Mouse (Mus musculus) hindbrain, embryonic 11.5 days (tissue): ENCODE results near the gene Gm6034. TPM values are rescaled to one million over a fixed set of nuclear protein-coding genes. Genes with fewer than 3 reads are reported as not detected.
"Not testable (repeated sequence)": the region's sequence is repeated elsewhere in the genome, so short reads cannot be mapped to it uniquely, and the experiment has no call there.

ENCODE experiments used
- ATAC-seq: fragments of 200-750 bp; cut with Nextera tagmentation; 2 replicates; pipeline ENCODE4 v1.8.0; 2017; ENCODE audit warnings: mild to moderate bottlenecking, moderate TSS enrichment, moderate library complexity; ENCODE audit not compliant: low FRiP score
- DNase-seq: peaks from one replicate; pipeline ENCODE4 v3.0.0-alpha.2; 2015; ENCODE audit warnings: low spot score
- H3K27ac ChIP-seq: fragments of 300-500 bp; sonication (generic); 2 replicates; pipeline ENCODE4 v1.5.1; 2014; ENCODE audit warnings: mild to moderate bottlenecking, low read depth, low read length
- H3K27me3 ChIP-seq: fragments of 300-500 bp; sonication (generic); 2 replicates; pipeline ENCODE4 v1.6.1; 2014; ENCODE audit warnings: mild to moderate bottlenecking, low read length, moderate library complexity, mixed read lengths; ENCODE audit not compliant: control insufficient read depth, insufficient read depth
- H3K36me3 ChIP-seq: fragments of 300-500 bp; sonication (generic); 2 replicates; pipeline ENCODE4 v1.6.1; 2014; ENCODE audit warnings: mild to moderate bottlenecking, low read length, moderate library complexity, mixed read lengths; ENCODE audit not compliant: control insufficient read depth, insufficient read depth
- H3K4me1 ChIP-seq: fragments of 300-500 bp; sonication (generic); replicated peaks from 2 replicates; pipeline ENCODE4 v1.6.1; 2014; ENCODE audit warnings: low read length, mixed read lengths; ENCODE audit not compliant: control insufficient read depth, insufficient read depth
- H3K4me2 ChIP-seq: fragments of 300-500 bp; sonication (generic); replicated peaks from 2 replicates; pipeline ENCODE4 v1.6.1; 2014; ENCODE audit warnings: mild to moderate bottlenecking, low read depth, low read length
- H3K4me3 ChIP-seq: fragments of 300-500 bp; sonication (generic); 2 replicates; pipeline ENCODE4 v1.5.1; 2014; ENCODE audit warnings: low read depth, low read length
- H3K9ac ChIP-seq: fragments of 300-500 bp; sonication (generic); 2 replicates; pipeline ENCODE4 v1.6.1; 2014; ENCODE audit warnings: low read depth, low read length
- H3K9me3 ChIP-seq: fragments of 300-500 bp; sonication (generic); 2 replicates; pipeline ENCODE4 v1.6.1; 2016; ENCODE audit warnings: low read length; ENCODE audit not compliant: control insufficient read depth
- WGBS: fragments of 180-500 bp; shearing (Covaris S2); extraction: QIAGEN DNeasy Blood & Tissue Kit; methylation state at CpG from one replicate; pipeline ENCODE4 v1.1.7; 2014; 5-methylcytosine and 5-hydroxymethylcytosine counted together
- polyA plus RNA-seq: library from polyadenylated mRNA; unstranded; fragments of >200 nt; fragmentation: Nextera tagmentation; extraction: Ambion mirVana; gene quantifications from 2 replicates; pipeline ENCODE4 v1.2.1, GENCODE M21; 2014

The Gm6034 gene
- not detected in 2 replicates for polyA plus RNA-seq

DNA sequence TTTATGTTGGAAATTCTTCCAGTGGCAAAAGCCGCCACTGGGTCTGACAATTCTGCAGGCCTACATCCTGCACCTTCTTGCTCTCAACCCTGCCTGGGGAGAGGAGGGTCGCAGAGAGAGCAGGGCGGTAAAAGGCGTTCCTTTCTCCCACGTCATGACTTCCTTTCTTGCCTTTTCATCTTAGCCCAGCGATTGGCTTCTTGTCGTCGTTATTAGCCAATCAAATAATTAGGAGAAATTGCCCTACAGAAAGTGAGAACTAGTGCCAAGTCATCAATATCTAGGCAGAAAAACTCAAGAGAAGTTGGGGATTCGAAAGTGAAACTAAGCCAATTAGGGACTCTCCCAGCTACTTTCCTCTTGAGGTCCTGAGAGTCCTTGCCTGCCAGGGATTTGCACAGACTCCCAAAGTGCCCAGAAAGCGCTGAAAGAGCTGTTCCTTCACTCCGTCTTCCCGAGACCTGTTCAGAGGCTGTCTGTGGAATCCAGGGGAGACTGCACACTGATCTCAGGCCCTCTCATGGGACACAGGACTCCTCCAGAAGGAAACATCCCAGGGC, at the start of gene Gm6034, which contains the start of gene H2-T22:
TSS of gene Gm6034 (plus strand) at position 352 of the 560 bp plus-strand sequence.
TSS of gene H2-T22 (minus strand) at position 138 of the 560 bp plus-strand sequence.
- not testable (repeated sequence) for H3K36me3 ChIP-seq, H3K27ac ChIP-seq, H3K9me3 ChIP-seq, H3K4me1 ChIP-seq, H3K27me3 ChIP-seq
- Histone ChIP-seq H3K4me3 (peak within 1 kb of the TSS; percentile 25), H3K9ac (0 out of 2 replicates have a peak within 1 kb of the TSS, but pooled peaks have one; percentile 15), H3K4me2 (peak within 1 kb of the TSS; percentile 65)
- ATAC-seq = peak; percentile 94
- DNase-seq = peak; percentile 70
- WGBS = under 1% methylated on average over 12 of the region's 12 CpGs

DNA sequence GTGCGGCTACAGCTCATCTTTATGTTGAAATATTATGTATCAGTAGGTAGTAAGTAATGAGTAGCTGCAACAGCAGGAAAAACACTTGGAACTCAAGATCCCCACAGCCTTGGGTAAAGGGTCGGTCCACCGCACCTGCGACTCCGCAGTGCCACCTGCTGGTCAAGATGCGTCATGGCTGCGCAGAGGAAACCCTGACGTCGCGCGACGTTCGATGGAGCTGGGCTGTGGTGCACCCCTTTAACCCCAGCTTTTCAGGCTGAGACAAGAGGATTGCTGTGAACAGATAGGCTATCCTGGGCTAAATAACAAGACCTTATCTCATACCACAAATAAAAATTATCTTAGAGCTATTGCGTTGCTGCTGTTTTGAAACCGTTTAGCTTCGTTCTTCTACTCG, 49.1 kb upstream of the Gm6034 start:
- Histone ChIP-seq H3K27me3 (no peaks in the 10 kb centered on the region), H3K9ac (no peak overlapping the region), H3K4me3 (peak overlapping the region; percentile 44; the same call in 1 of the 2 replicates), H3K4me1 (no peaks in the 10 kb centered on the region; the same call in 1 of the 2 replicates), H3K27ac (no peak overlapping the region), H3K4me2 (no peak overlapping the region), H3K36me3 (no peaks in the 10 kb centered on the region), H3K9me3 (no peaks in the 10 kb centered on the region)
- ATAC-seq (peak; percentile 76), DNase-seq (peak; percentile 93)
- 8% methylated on average over 17 of the region's 17 CpGs for WGBS

DNA sequence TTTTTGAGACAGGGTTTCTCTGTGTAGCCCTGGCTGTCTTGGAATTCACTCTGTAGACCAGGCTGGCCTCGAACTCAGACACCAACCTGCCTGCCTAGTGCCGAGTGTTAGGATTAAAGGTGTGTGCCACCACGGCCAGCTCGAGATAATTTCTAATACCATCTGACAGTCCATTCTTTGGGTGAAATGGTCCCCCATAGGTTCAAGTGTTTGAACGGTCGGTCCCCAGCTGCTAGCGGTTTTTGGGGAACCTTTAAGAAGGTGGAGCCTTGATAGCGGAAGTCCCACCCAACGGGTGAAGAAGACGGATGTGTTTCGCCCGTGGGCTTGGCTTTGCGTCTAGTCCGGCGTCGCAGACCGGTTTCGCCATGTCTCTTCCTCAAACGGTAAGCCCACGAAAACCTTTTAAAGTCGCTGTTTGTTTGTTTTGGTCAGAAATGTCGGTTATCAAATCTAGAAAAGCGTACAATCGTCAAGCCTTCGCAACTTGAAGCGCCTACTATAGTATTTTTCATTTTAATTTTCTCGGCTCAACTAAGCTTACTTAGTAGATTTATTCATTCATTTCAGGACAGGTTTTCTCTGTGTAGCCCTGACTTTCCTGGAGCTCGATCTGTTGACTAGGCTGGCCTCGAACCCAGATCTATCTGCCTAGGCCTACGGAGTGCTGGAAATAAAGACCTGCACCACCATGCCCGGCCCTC, 48.4 kb upstream of the Gm6034 start:
- 4% methylated on average over 31 of the region's 31 CpGs for WGBS
- DNase-seq (peak; percentile 82), ATAC-seq (peak; percentile 63)
- H3K9ac ChIP-seq = peak overlapping the region; percentile 53
- no peaks in the 10 kb centered on the region for H3K27me3 ChIP-seq
- no peak overlapping the region for H3K27ac ChIP-seq
- peak overlapping the region; percentile 44 for H3K4me3 ChIP-seq
- no peaks in the 10 kb centered on the region for H3K9me3 ChIP-seq
- H3K4me2 ChIP-seq = peak overlapping the region; percentile 42
- H3K4me1 ChIP-seq = no peaks in the 10 kb centered on the region; the same call in 1 of the 2 replicates
- H3K36me3 ChIP-seq = no peaks in the 10 kb centered on the region

DNA sequence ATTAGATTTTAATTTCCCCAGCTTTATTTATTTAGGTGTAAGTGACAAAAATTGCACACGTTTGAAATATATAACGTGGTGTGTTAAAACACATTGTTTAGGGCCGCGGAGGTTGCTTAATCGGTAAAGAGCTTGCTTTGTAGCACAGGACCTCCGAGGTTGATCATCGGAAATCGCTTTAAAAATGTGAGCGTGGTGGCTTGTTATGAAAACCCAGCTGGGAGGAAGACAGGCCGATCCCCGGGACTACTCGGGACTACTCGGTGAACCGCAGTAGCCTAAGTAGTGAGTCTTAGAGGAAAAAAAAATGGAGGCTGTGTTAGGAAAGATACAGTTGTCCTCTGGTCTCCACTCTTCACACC, 47.9 kb upstream of the Gm6034 start:
- H3K4me3 ChIP-seq = peak overlapping the region; percentile 44
- H3K27me3 ChIP-seq = no peaks in the 10 kb centered on the region
- no peak overlapping the region for H3K27ac ChIP-seq
- no peaks in the 10 kb centered on the region for H3K9me3 ChIP-seq
- ATAC-seq = no peak
- H3K9ac ChIP-seq = peak overlapping the region; percentile 53
- DNase-seq = peak; percentile 44
- H3K4me2 ChIP-seq = peak overlapping the region; percentile 42
- 1% methylated on average over 14 of the region's 14 CpGs for WGBS
- H3K36me3 ChIP-seq = no peaks in the 10 kb centered on the region
- H3K4me1 ChIP-seq = no peaks in the 10 kb centered on the region; the same call in 1 of the 2 replicates

DNA sequence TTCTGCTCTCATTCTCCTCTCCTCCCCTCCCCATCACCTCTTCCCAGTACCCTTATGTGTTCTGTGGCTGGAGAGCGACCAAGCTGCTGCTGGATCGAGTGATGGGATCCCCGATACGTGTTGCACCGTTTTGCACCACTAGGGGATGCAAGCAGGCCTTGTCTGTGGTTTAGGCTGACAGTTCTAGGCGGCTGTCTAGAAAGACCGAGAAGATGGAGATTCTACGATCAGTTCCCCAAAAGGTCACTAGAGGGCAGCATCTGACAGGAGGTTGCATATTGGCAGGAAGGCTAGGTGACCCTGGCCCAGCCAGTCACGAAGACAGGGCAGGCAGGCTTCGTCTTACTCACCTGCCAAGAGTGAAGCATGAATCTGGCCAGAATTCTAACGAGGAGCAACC, 45.8 kb upstream of the Gm6034 start:
- Histone ChIP-seq H3K36me3 (no peaks in the 10 kb centered on the region), H3K9me3 (no peaks in the 10 kb centered on the region), H3K9ac (no peak overlapping the region), H3K4me3 (no peak overlapping the region), H3K27me3 (no peaks in the 10 kb centered on the region), H3K27ac (no peak overlapping the region), H3K4me2 (no peak overlapping the region), H3K4me1 (no peaks in the 10 kb centered on the region; the same call in 1 of the 2 replicates)
- 5% methylated on average over 11 of the region's 11 CpGs for WGBS
- DNase-seq (peak; percentile 97), ATAC-seq (peak; percentile 69)

DNA sequence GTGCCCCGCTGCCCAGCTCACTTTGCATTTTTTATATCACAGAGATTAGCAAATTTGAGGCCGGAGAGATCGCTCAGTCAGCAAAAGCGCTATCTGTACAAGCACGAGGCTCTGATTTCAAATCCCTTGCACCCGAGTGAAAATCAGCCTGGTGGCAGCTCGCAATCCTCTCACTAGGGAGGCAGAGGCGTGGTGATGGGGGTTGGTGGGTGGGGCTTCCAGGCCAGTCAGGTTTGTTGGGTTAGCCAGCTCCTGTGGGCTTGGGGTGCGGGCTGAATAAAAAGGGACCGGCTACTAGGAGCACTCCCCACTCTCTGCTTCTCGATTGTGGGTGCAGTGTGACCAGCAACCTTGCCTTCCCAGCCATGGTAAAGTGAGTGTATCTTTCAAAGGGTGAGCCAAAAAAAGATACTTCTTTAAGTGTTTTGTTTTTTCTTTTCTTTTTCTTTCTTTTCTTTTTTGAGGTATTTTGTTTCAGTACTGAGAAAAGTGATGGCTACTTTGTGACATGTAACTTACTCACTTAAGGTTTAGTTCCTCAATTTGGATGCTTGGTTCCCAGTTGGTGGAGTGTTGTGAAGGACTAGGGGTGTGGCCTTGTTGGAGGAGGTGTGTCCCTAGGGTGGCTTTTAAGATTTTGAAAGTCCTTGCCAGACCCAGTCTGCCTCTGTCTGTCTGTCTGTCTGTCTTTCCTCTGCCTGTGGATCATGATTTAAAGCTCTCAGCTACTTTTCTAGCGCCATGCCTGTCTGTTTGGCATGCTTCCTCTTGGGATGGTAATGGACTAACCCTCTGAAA, 44.8 kb upstream of the Gm6034 start:
- DNase-seq (no peak), ATAC-seq (no peak)
- Histone ChIP-seq H3K4me3 (no peak overlapping the region), H3K9ac (no peak overlapping the region), H3K27ac (no peak overlapping the region), H3K9me3 (no peaks in the 10 kb centered on the region), H3K4me2 (no peak overlapping the region), H3K4me1 (no peaks in the 10 kb centered on the region; the same call in 1 of the 2 replicates), H3K36me3 (no peaks in the 10 kb centered on the region), H3K27me3 (no peaks in the 10 kb centered on the region)
- 60% methylated on average over 12 of the region's 12 CpGs for WGBS

DNA sequence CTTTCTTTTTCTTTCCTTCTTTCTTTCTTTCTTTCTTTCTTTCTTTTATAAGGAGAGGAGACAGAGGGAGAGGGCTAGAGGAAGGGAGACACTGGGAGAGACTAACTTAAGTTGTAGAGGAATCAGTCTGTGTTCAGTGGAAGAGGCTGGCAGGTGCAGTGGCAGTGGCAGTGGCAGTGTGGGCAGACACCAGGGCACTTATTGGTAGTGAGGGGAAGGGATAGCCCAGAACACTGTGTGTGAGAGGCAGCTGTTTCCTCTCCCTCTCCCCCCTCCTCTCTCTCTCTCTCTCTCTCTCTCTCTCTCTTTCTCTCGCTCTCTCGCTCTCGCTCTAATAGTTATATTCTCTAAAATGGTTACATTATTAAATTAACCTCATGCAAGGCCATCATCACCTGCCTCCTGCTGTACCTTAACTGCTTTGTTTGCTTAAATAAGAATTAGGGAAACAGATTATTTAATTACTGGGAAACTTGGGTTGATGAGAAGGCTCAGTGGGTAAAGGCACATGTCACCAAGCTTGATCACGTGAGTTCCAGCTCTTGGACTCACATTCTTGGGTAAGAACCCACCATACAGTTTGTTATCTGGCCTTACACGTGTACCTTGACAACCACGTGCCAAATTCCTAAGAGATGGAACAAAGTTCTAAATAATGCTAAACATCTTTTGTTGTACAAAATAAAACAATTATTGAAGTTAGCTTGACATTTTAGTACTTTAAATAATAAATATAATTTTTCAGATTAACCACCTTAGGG, 44.0 kb upstream of the Gm6034 start:
- Histone ChIP-seq H3K36me3 (no peaks in the 10 kb centered on the region), H3K4me2 (no peak overlapping the region), H3K9ac (no peak overlapping the region), H3K4me3 (no peak overlapping the region), H3K9me3 (no peaks in the 10 kb centered on the region), H3K27ac (no peak overlapping the region), H3K27me3 (no peaks in the 10 kb centered on the region), H3K4me1 (no peaks in the 10 kb centered on the region; the same call in 1 of the 2 replicates)
- no peak for ATAC-seq
- no peak for DNase-seq
- whole genome bisulfite sequencing = 93% methylated on average over 6 of the region's 6 CpGs

DNA sequence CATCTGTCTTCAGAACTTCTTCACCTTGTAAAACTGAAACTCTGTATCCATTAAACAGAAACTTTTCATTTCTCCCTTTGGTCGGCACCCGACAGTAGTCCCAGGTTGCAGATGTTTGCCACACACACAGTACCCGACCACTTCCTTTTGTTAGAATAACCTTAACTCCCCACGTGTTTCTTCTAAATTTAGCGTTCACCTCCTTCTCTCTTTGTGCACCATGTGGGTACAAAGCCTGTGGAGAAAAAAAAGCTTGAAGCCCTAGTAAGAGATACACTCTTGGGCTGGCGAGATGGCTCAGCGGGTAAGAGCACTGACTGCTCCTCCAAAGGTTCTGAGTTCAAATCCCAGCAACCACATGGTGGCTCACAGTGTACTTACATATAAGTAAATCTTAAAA, 43.4 kb upstream of the Gm6034 start:
- DNase-seq (no peak), ATAC-seq (no peak)
- Histone ChIP-seq H3K27me3 (no peaks in the 10 kb centered on the region), H3K4me3 (no peak overlapping the region), H3K9ac (no peak overlapping the region), H3K4me2 (no peak overlapping the region), H3K9me3 (no peaks in the 10 kb centered on the region), H3K36me3 (no peaks in the 10 kb centered on the region), H3K27ac (no peak overlapping the region), H3K4me1 (no peaks in the 10 kb centered on the region; the same call in 1 of the 2 replicates)
- 92% methylated on average over 7 of the region's 7 CpGs for WGBS
